In the genomic region with DNA sequence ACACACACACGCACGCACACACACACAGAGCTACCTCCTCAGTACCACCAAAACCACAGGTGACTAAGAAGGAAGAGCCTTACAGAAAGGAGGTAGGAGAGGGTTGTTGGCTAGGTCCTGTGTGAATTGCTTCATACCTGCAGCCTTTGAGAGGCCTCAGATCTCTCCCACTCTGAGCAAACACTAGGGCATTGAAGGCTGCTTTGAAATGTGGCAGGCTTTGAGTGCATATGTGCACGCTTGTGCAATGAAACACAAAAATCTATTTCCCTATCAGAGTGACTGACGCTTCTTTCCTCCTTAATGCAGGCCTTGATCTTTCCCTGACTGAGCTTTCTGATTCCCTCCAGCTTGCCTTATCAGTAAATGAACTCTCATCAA, we compare ENCODE assay signal across 20 mouse cellular contexts.
DNase-seq lines count a peak whose midpoint lies in the region; ATAC-seq and TF ChIP-seq lines count a peak whose summit lies in the region.
"Had no signal": no experiment of that assay in that cellular context is flagged by ENCODE, and none has a peak within 500 bp of the region (broad histone marks: within the 10 kb centered on the region; RNA-seq: fewer than 3 reads in every experiment).

No protein-coding gene starts in this region.

- no peak overlapping the region for H3K9ac ChIP-seq in forebrain, postnatal 0 days
- no peak overlapping the region for H3K9ac ChIP-seq in forebrain, embryonic 14.5 days (ENCODE audit: low read length)
- H3K9ac ChIP-seq in midbrain, postnatal 0 days (replicated peaks; ENCODE audit: low read length, poor library complexity, severe bottlenecking), result no peak overlapping the region
- H3K9ac ChIP-seq: embryonic facial prominence, embryonic 13.5 days; heart, embryonic 15.5 days; hindbrain, embryonic 15.5 days had no signal

- H3K27me3 ChIP-seq in forebrain, postnatal 0 days (ENCODE audit: insufficient read depth, low read length), result no peaks in the 10 kb centered on the region
- H3K27me3 ChIP-seq in forebrain, embryonic 14.5 days (replicated peaks; ENCODE audit: control insufficient read depth, insufficient read depth, low read length), result no peaks in the 10 kb centered on the region
- no peaks in the 10 kb centered on the region for H3K27me3 ChIP-seq in midbrain, postnatal 0 days (ENCODE audit: insufficient read depth, low read length)
- no peaks in the 10 kb centered on the region for H3K27me3 ChIP-seq in heart, embryonic 10.5 days (ENCODE audit: insufficient read depth, poor library complexity, severe bottlenecking)
- H3K27me3 ChIP-seq: embryonic facial prominence, embryonic 13.5 days; heart, embryonic 15.5 days; hindbrain, embryonic 15.5 days had no signal

- no peak for DNase-seq in forebrain, postnatal 0 days
- DNase-seq in forebrain, embryonic 14.5 days (ENCODE audit: low spot score), result no peak
- DNase-seq in brain, embryonic 14.5 days (ENCODE audit: low read depth), result peak; percentile 57
- peak; percentile 1 for DNase-seq in lung, postnatal 14 days
- no peak for DNase-seq in midbrain, postnatal 0 days (ENCODE audit: low spot score)
- DNase-seq in kidney, adult 9 months, result no peak
- DNase-seq in cerebellum, postnatal 4 days (ENCODE audit: low spot score in 2 of 2), result no peak
- no peak for DNase-seq in heart, embryonic 10.5 days (ENCODE audit: low spot score)
- DNase-seq: cerebellum, adult 9-11 months; heart, adult 2 months; heart, postnatal 4 days; kidney, adult 2 months; kidney, postnatal 25 days; right cerebral cortex, postnatal 25 days; thymus, postnatal 14 days had no signal

- TF ChIP-seq POLR2A in brain, embryonic 14.5 days (IDR thresholded peaks at IDR 0.05; ENCODE audit: borderline replicate concordance, extremely low read depth, insufficient read depth, insufficient read length, poor library complexity, severe bottlenecking), result no peak

- peak; percentile 17; the same call in 1 of the 2 replicates for ATAC-seq in forebrain, postnatal 0 days
- no peak for ATAC-seq in forebrain, embryonic 14.5 days
- ATAC-seq in midbrain, postnatal 0 days (ENCODE audit: low FRiP score), result peak; percentile 58; the same call in 1 of the 2 replicates

- no peak overlapping the region for H3K4me2 ChIP-seq in forebrain, postnatal 0 days (ENCODE audit: low read depth)
- no peak overlapping the region for H3K4me2 ChIP-seq in forebrain, embryonic 14.5 days (ENCODE audit: low read length)
- H3K4me2 ChIP-seq in midbrain, postnatal 0 days (ENCODE audit: low read depth, low read length, poor library complexity, severe bottlenecking), result no peak overlapping the region
- H3K4me2 ChIP-seq: embryonic facial prominence, embryonic 13.5 days; heart, embryonic 15.5 days; hindbrain, embryonic 15.5 days; liver, embryonic 11.5 days had no signal

- H3K27ac ChIP-seq in forebrain, postnatal 0 days (ENCODE audit: low read depth, low read length), result no peak overlapping the region
- no peak overlapping the region for H3K27ac ChIP-seq in forebrain, embryonic 14.5 days (ENCODE audit: low read depth, low read length)
- peak overlapping the region; percentile 32; the same call in 1 of the 2 replicates for H3K27ac ChIP-seq in midbrain, postnatal 0 days (ENCODE audit: low read depth, low read length)
- H3K27ac ChIP-seq in heart, embryonic 10.5 days, result no peak overlapping the region
- H3K27ac ChIP-seq: embryonic facial prominence, embryonic 13.5 days; heart, adult 2 months; heart, embryonic 15.5 days; hindbrain, embryonic 15.5 days; macrophage had no signal

- H3K9me3 ChIP-seq in forebrain, postnatal 0 days (ENCODE audit: low read length), result no peaks in the 10 kb centered on the region
- H3K9me3 ChIP-seq in forebrain, embryonic 14.5 days (replicated peaks; ENCODE audit: control insufficient read depth, low read length), result no peaks in the 10 kb centered on the region
- H3K9me3 ChIP-seq in midbrain, postnatal 0 days (ENCODE audit: low read length), result no peaks in the 10 kb centered on the region
- no peaks in the 10 kb centered on the region for H3K9me3 ChIP-seq in heart, embryonic 10.5 days
- H3K9me3 ChIP-seq: heart, embryonic 15.5 days; hindbrain, embryonic 15.5 days had no signal

- no peak overlapping the region for H3K4me3 ChIP-seq in forebrain, postnatal 0 days (ENCODE audit: low read depth, low read length)
- no peak overlapping the region for H3K4me3 ChIP-seq in forebrain, embryonic 14.5 days (ENCODE audit: low read depth, low read length)
- no peak overlapping the region for H3K4me3 ChIP-seq in midbrain, postnatal 0 days (ENCODE audit: low read depth, low read length)
- H3K4me3 ChIP-seq in heart, embryonic 10.5 days, result no peak overlapping the region
- H3K4me3 ChIP-seq: embryonic facial prominence, embryonic 13.5 days; heart, adult 2 months; heart, embryonic 15.5 days; hindbrain, embryonic 15.5 days had no signal

- no peaks in the 10 kb centered on the region for H3K4me1 ChIP-seq in forebrain, postnatal 0 days (ENCODE audit: insufficient read depth)
- no peaks in the 10 kb centered on the region for H3K4me1 ChIP-seq in forebrain, embryonic 14.5 days (ENCODE audit: control insufficient read depth, insufficient read depth, low read length)
- no peaks in the 10 kb centered on the region for H3K4me1 ChIP-seq in midbrain, postnatal 0 days (ENCODE audit: insufficient read depth, low read length)
- peaks cover 3% of the 10 kb centered on the region; the same call in 1 of the 2 replicates for H3K4me1 ChIP-seq in heart, embryonic 10.5 days
- H3K4me1 ChIP-seq: heart, embryonic 15.5 days; hindbrain, embryonic 15.5 days had no signal

- WGBS in forebrain, postnatal 0 days, result 65% methylated on average over 4 of the region's 4 CpGs
- 94% methylated on average over 4 of the region's 4 CpGs for WGBS in forebrain, embryonic 14.5 days
- WGBS in midbrain, postnatal 0 days, result 76% methylated on average over 4 of the region's 4 CpGs
- WGBS in heart, embryonic 10.5 days, result 61% methylated on average over 4 of the region's 4 CpGs

- no peaks in the 10 kb centered on the region for H3K36me3 ChIP-seq in forebrain, postnatal 0 days (ENCODE audit: insufficient read depth)
- H3K36me3 ChIP-seq in forebrain, embryonic 14.5 days (ENCODE audit: control insufficient read depth, insufficient read depth, low read length), result no peaks in the 10 kb centered on the region
- H3K36me3 ChIP-seq in midbrain, postnatal 0 days (ENCODE audit: insufficient read depth, low read length), result no peaks in the 10 kb centered on the region
- no peaks in the 10 kb centered on the region for H3K36me3 ChIP-seq in heart, embryonic 10.5 days
- H3K36me3 ChIP-seq: embryonic facial prominence, embryonic 13.5 days; heart, embryonic 15.5 days; hindbrain, embryonic 15.5 days had no signal

- TF ChIP-seq CTCF in forebrain, postnatal 0 days (IDR thresholded peaks at IDR 0.05; ENCODE audit: low read depth), result no peak
- no peak for TF ChIP-seq CTCF in brain, embryonic 14.5 days (IDR thresholded peaks at IDR 0.05; ENCODE audit: borderline replicate concordance, extremely low read depth, insufficient read depth, insufficient read length)
- no peak for TF ChIP-seq CTCF in midbrain, postnatal 0 days (IDR thresholded peaks at IDR 0.05)

Comparison
In these comparisons a context has a peak if more than half of its experiments do, and no peak if none do; other contexts are left out.
1. DNase-seq: peak in brain, embryonic 14.5 days (single experiment) and lung, postnatal 14 days (single experiment); none in forebrain, postnatal 0 days (single experiment), forebrain, embryonic 14.5 days (single experiment), midbrain, postnatal 0 days (single experiment), kidney, adult 9 months (single experiment), cerebellum, postnatal 4 days (0 of 2) and heart, embryonic 10.5 days (single experiment).